Mouse (Mus musculus) hindbrain, embryonic 16.5 days (tissue): Measurements from ENCODE around the gene Ptprj. TPM values are rescaled to one million over a fixed set of nuclear protein-coding genes. Genes with fewer than 3 reads are reported as not detected.

Experiments used
- ATAC-seq: fragments of 200-750 bp; cut with Nextera tagmentation; 2 replicates; pipeline ENCODE4 v1.8.0; 2017; ENCODE audit warnings: moderate TSS enrichment, moderate library complexity
- H3K27ac ChIP-seq: fragments of 300-500 bp; sonication (generic); 2 replicates; pipeline ENCODE4 v1.5.1; 2014; ENCODE audit warnings: low read depth, mild to moderate bottlenecking, control low read depth, low read length, moderate library complexity
- H3K27me3 ChIP-seq: fragments of 300-500 bp; sonication (generic); replicated peaks from 2 replicates; pipeline ENCODE4 v1.6.1; 2014; ENCODE audit warnings: low read length; ENCODE audit not compliant: control insufficient read depth, insufficient read depth
- H3K36me3 ChIP-seq: fragments of 300-500 bp; sonication (generic); 2 replicates; pipeline ENCODE4 v1.6.1; 2014; ENCODE audit warnings: mild to moderate bottlenecking, low read length, moderate library complexity, mixed read lengths; ENCODE audit not compliant: control insufficient read depth, insufficient read depth
- H3K4me1 ChIP-seq: fragments of 300-500 bp; sonication (generic); 2 replicates; pipeline ENCODE4 v1.6.1; 2014; ENCODE audit warnings: low read depth, low read length; ENCODE audit not compliant: control insufficient read depth, insufficient read depth
- H3K4me2 ChIP-seq: fragments of 300-500 bp; sonication (generic); 2 replicates; pipeline ENCODE4 v1.6.1; 2014; ENCODE audit warnings: mild to moderate bottlenecking, low read length, control low read depth, moderate library complexity
- H3K4me3 ChIP-seq: fragments of 300-500 bp; sonication (generic); 2 replicates; pipeline ENCODE4 v1.5.1; 2014; ENCODE audit warnings: mild to moderate bottlenecking, low read length, control low read depth, moderate library complexity
- H3K9ac ChIP-seq: fragments of 300-500 bp; sonication (generic); 2 replicates; pipeline ENCODE4 v1.6.1; 2014; ENCODE audit warnings: low read depth, mild to moderate bottlenecking, control low read depth, low read length, moderate library complexity
- H3K9me3 ChIP-seq: fragments of 300-500 bp; sonication (generic); 2 replicates; pipeline ENCODE4 v1.6.1; 2014; ENCODE audit warnings: mild to moderate bottlenecking, low read length, moderate library complexity; ENCODE audit not compliant: control insufficient read depth
- WGBS: fragments of 180-500 bp; shearing (Covaris S2); extraction: QIAGEN DNeasy Blood & Tissue Kit; methylation state at CpG from one replicate; pipeline ENCODE4 v1.1.7; 2014; 5-methylcytosine and 5-hydroxymethylcytosine counted together
- polyA plus RNA-seq: library from polyadenylated mRNA; unstranded; fragments of >200 nt; fragmentation: Nextera tagmentation; extraction: Ambion mirVana; gene quantifications from 2 replicates; pipeline ENCODE4 v1.2.1, GENCODE M21; 2015

Gene Ptprj
- polyA plus RNA-seq, 1 experiment from 2014 or later: 6.0 TPM

DNA sequence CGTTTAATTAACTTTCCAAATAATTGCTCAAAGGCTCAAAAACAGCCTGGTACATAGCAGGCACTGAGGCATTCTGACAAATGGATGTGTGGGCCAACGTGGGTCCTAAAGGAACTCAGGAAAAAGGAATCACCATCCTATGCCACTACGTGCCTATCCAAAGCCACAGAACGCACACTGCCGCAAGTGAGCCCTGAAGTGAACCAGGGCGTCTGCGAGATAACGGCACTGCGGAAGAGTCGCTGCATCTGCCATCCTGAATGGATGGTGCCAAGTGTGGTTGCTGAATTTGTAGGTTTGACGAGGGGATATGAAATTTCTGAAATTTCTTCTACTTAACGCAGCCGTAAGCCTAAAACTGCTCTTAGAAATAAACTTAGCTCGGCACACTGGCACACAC lies 54.6 kb downstream of the Ptprj start:
- Histone ChIP-seq H3K9me3 (no peaks in the 10 kb centered on the region), H3K36me3 (no peaks in the 10 kb centered on the region), H3K4me3 (no peak overlapping the region), H3K9ac (no peak overlapping the region), H3K27ac (peak overlapping the region; percentile 69), H3K4me1 (peaks cover 21% of the 10 kb centered on the region), H3K27me3 (no peaks in the 10 kb centered on the region), H3K4me2 (no peak overlapping the region; the same call in 1 of the 2 replicates)
- no peak for ATAC-seq
- WGBS: 75% methylated on average over 14 of the region's 14 CpGs

DNA sequence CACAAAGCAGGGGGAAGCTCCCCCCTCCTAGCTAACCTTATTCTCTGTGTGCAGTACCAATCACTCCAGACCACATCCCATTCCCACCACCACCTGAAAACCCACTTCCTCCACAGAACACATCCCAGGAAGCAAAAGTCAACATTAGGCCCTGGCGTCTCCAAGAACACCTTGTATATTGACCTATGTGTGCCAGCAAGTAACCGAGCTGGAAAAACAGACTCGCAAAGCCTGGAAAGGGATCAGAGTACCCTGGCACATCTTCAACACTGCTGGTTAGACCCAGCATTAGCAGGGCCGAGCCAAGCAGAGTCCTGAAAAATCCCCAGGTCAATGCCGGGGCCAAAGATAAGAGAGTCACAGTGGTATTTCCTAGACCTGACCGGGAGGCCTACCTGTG lies 58.0 kb downstream of the Ptprj start:
- Histone ChIP-seq H3K27ac (no peak overlapping the region), H3K4me1 (peaks cover 21% of the 10 kb centered on the region), H3K4me2 (no peak overlapping the region), H3K36me3 (no peaks in the 10 kb centered on the region), H3K9ac (no peak overlapping the region), H3K4me3 (no peak overlapping the region), H3K9me3 (no peaks in the 10 kb centered on the region), H3K27me3 (no peaks in the 10 kb centered on the region)
- WGBS: 87% methylated on average over 6 of the region's 6 CpGs
- ATAC-seq: no peak

DNA sequence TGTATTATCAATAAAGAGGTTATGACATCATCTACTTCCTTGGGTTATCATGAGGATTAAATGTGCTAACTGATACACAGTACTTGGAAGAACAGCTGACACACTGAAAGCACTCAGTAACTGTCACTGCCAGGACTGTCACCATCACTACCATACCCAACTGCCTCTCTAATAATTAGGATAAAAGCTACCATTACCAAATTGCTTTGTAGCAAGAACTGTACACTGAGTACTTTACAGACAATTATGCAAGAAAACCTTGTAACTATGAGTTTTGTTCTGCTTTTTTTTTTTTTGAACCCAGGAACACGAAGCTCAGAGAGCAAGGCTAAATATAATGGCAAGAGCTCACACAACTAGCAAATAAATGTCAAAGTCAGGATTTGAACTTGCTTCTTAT lies 58.5 kb downstream of the Ptprj start:
- no peaks in the 10 kb centered on the region for H3K27me3 ChIP-seq
- H3K9ac ChIP-seq: no peak overlapping the region
- no peak for ATAC-seq
- H3K4me2 ChIP-seq: no peak overlapping the region
- H3K27ac ChIP-seq: no peak overlapping the region
- H3K36me3 ChIP-seq: no peaks in the 10 kb centered on the region
- H3K4me1 ChIP-seq: peaks cover 18% of the 10 kb centered on the region
- H3K9me3 ChIP-seq: no peaks in the 10 kb centered on the region
- WGBS: 84% methylated on average over 1 of the region's 1 CpGs
- no peak overlapping the region for H3K4me3 ChIP-seq

DNA sequence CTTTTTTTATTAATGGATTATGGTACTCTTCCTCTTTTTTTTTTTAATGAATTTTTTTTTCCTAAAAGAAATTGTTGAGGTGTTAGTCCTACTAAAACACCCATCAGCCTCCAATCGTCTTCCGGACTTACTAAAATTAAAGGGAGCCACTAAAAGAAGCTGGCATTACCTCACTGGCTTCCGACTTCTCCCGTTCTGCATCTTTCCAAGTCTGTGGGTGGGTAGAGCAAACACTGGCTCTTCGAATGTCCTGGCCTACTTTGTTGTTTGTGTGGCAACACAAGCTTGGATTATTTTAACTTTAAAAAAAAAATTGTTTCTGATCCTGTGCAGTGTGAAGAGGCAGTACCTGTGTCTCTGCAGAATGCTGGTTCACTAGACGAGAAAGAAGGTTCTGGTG lies 62.2 kb downstream of the Ptprj start:
- H3K4me3 ChIP-seq: no peak overlapping the region
- no peak overlapping the region for H3K4me2 ChIP-seq
- no peak for ATAC-seq
- no peak overlapping the region for H3K9ac ChIP-seq
- no peaks in the 10 kb centered on the region for H3K36me3 ChIP-seq
- H3K27me3 ChIP-seq: no peaks in the 10 kb centered on the region
- no peak overlapping the region for H3K27ac ChIP-seq
- H3K4me1 ChIP-seq: 0 out of 2 replicates have a peak, but pooled peaks cover 3% of the 10 kb centered on the region
- no peaks in the 10 kb centered on the region for H3K9me3 ChIP-seq
- WGBS: 90% methylated on average over 6 of the region's 6 CpGs

DNA sequence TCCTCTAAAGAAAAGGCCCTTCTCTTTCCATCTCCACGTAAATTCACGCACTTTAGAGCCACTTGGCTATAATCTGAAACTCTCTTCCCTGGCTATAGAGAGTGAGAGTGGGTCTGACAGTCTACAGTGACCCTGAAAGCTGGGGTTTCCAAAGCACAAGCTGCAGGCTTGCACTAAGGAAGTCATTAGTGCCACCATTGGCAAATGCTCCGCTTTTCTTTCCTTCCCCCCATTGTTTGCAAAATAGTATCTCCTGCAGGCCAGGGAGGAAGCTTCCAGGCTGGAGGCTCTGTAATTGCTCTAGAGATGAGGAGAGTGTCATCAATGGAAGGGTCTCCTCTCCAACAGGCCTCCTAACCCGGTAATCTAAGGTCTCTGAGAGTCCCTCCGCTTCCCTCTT lies 65.5 kb downstream of the Ptprj start:
- Histone ChIP-seq H3K27ac (no peak overlapping the region), H3K36me3 (no peaks in the 10 kb centered on the region), H3K4me1 (0 out of 2 replicates have a peak, but pooled peaks cover 3% of the 10 kb centered on the region), H3K4me3 (no peak overlapping the region), H3K9ac (no peak overlapping the region), H3K9me3 (no peaks in the 10 kb centered on the region), H3K27me3 (no peaks in the 10 kb centered on the region), H3K4me2 (no peak overlapping the region)
- WGBS: 63% methylated on average over 5 of the region's 5 CpGs
- no peak for ATAC-seq

DNA sequence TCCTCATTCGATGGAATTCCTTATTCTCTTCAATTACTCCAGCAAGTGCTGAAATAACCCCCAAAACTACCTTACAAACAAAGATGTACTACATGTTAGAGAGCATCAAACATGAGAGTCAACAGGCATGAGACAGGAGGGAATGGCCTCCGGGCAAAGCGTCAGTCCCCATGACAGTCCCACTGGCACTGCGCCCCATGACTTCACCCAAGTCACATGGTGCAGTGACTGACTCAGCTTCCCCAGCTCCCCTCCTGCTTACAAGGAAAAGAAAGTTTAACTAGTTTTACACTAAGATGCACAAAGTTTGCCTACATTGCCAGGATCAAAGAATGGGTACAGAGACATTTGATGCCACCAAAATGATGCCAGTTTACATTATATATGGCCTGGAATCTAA lies 71.2 kb downstream of the Ptprj start:
- no peak overlapping the region for H3K4me2 ChIP-seq
- no peak for ATAC-seq
- no peaks in the 10 kb centered on the region for H3K27me3 ChIP-seq
- peaks cover 3% of the 10 kb centered on the region; the same call in 1 of the 2 replicates for H3K4me1 ChIP-seq
- H3K36me3 ChIP-seq: no peaks in the 10 kb centered on the region
- H3K27ac ChIP-seq: no peak overlapping the region
- WGBS: 94% methylated on average over 4 of the region's 4 CpGs
- no peak overlapping the region for H3K9ac ChIP-seq
- H3K9me3 ChIP-seq: no peaks in the 10 kb centered on the region
- H3K4me3 ChIP-seq: no peak overlapping the region

DNA sequence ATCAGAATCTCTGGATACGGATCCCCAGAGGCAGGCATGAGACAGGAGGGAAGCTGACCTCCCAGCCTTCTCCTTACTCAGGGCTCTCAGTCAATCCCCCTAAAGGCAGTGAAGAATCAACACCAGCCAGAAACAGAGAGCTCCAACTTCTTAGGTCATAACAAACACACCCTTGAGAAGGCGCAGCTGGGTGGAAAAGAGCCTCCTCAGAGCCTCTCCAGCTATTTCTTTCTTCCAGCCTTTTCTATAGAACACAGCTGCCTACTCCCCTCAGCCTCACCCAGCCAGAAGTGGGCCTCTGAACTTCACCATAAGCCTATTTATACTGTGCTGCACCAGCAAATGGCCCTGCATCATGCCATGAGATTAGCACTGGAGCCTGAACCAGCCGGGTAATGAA lies 74.3 kb downstream of the Ptprj start:
- ATAC-seq: 0 out of 2 replicates have a peak, but pooled peaks have one; percentile 34
- no peaks in the 10 kb centered on the region for H3K36me3 ChIP-seq
- H3K27me3 ChIP-seq: no peaks in the 10 kb centered on the region
- H3K4me2 ChIP-seq: no peak overlapping the region
- WGBS: 55% methylated on average over 3 of the region's 3 CpGs
- peaks cover 3% of the 10 kb centered on the region; the same call in 1 of the 2 replicates for H3K4me1 ChIP-seq
- H3K9me3 ChIP-seq: no peaks in the 10 kb centered on the region
- no peak overlapping the region for H3K9ac ChIP-seq
- no peak overlapping the region for H3K4me3 ChIP-seq
- no peak overlapping the region for H3K27ac ChIP-seq

DNA sequence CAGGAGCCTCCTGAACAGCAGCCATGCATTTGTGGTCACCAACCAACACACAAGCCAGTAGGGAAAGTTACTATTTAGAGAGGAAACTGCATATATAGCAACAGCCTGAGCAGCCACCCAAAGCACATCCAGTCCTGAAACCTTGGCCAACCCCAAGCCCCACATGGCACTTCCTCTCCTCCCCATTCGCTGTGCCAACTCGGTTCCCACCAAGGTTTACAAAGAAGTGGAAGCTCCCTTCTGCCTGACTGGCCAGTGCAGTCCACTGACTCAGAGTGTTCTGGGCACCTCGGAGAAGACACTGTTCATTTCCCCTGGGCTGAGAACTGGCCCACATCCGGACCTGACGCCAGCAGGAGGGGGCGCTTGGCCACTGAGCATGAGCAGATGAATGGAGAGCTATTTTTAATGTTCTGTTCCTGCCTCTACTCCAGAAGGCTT lies 75.7 kb downstream of the Ptprj start:
- Histone ChIP-seq H3K9me3 (no peaks in the 10 kb centered on the region), H3K4me3 (no peak overlapping the region), H3K4me1 (peaks cover 5% of the 10 kb centered on the region; the same call in 1 of the 2 replicates), H3K36me3 (no peaks in the 10 kb centered on the region), H3K9ac (no peak overlapping the region), H3K27ac (no peak overlapping the region), H3K27me3 (no peaks in the 10 kb centered on the region), H3K4me2 (no peak overlapping the region)
- ATAC-seq: peak; percentile 67
- 74% methylated on average over 6 of the region's 6 CpGs for WGBS

DNA sequence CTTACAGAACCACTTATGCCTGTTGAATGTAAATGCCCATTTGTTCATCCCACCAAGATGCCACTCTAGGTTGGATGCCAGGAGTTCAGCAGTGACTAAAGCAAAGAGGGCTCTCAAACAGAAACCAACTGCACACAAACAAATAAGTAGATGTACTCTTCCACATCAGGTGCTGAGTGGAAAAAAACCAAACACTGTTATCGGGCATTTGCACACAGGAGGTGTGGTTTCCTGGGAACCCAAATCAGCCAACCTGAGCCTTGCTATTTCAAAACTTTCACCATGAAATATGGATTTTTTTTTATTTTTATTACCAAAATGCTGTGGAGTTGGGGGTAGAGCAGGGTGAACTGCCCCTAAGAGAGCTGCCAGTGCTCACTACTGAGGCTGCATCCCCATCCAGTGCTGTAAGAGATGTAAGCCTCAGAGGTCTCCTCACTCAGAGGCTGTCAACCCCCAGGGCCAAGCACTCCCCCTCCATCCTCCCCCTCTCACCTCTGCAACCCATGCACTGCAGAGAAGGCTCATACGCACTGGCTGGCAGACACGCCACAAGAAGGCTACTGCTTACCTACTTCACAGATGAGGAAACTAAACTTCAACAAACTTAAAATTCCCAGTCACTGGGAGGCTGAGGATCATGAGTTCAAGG lies 77.1 kb downstream of the Ptprj start:
- WGBS: 95% methylated on average over 3 of the region's 3 CpGs
- H3K27me3 ChIP-seq: no peaks in the 10 kb centered on the region
- H3K4me2 ChIP-seq: no peak overlapping the region
- H3K4me3 ChIP-seq: no peak overlapping the region
- no peak overlapping the region for H3K9ac ChIP-seq
- H3K27ac ChIP-seq: no peak overlapping the region
- no peak for ATAC-seq
- no peaks in the 10 kb centered on the region for H3K36me3 ChIP-seq
- H3K4me1 ChIP-seq: peaks cover 8% of the 10 kb centered on the region
- H3K9me3 ChIP-seq: no peaks in the 10 kb centered on the region
